Mouse (Mus musculus): ENCODE measurements around the gene Lmbr1. TPM values are rescaled to one million over a fixed set of nuclear protein-coding genes. Genes with fewer than 3 reads are reported as not detected.

Lmbr1 gene
- polyA plus RNA-seq, 1 experiment from 2014 or later: 12.2 TPM

- no peak for DNase-seq (ENCODE audit: low spot score)
Observed at GRCm38 (mm10) chr5:29335836-29336235, 42.4 kb downstream of the Lmbr1 start.

GRCm38 (mm10) chr5:29322503-29322902, 55.7 kb downstream of the Lmbr1 start:
- Histone ChIP-seq H3K4me1 (replicated peaks; ENCODE audit: control insufficient read depth, insufficient read depth) (no peaks in the 10 kb centered on the region), H3K4me3 (ENCODE audit: low read depth, low read length) (no peak overlapping the region), H3K4me2 (replicated peaks; ENCODE audit: low read depth) (no peak overlapping the region), H3K36me3 (ENCODE audit: control insufficient read depth, insufficient read depth, low read length) (no peaks in the 10 kb centered on the region), H3K9ac (ENCODE audit: low read length) (no peak overlapping the region), H3K9me3 (ENCODE audit: control insufficient read depth, low read length) (no peaks in the 10 kb centered on the region), H3K27me3 (ENCODE audit: control insufficient read depth, insufficient read depth, low read length) (no peaks in the 10 kb centered on the region), H3K27ac (replicated peaks) (no peak overlapping the region)
- ATAC-seq (ENCODE audit: low FRiP score, low TSS enrichment) (no peak), DNase-seq (ENCODE audit: low spot score) (no peak)
- 93% methylated on average over 2 of the region's 2 CpGs for WGBS
- TF ChIP-seq EP300 (optimal IDR thresholded peaks at IDR 0.05) (no peak), CTCF (IDR thresholded peaks at IDR 0.05; ENCODE audit: low read depth) (no peak)

More at GRCm38 (mm10) chr5:29335836-29336235, 42.4 kb downstream of the Lmbr1 start:
- no peak for ATAC-seq (ENCODE audit: low FRiP score, low TSS enrichment)
- Histone ChIP-seq H3K27me3 (ENCODE audit: control insufficient read depth, insufficient read depth, low read length) (no peaks in the 10 kb centered on the region), H3K36me3 (ENCODE audit: control insufficient read depth, insufficient read depth, low read length) (no peaks in the 10 kb centered on the region), H3K4me2 (replicated peaks; ENCODE audit: low read depth) (no peak overlapping the region), H3K4me1 (replicated peaks; ENCODE audit: control insufficient read depth, insufficient read depth) (no peaks in the 10 kb centered on the region), H3K27ac (replicated peaks) (no peak overlapping the region), H3K9me3 (ENCODE audit: control insufficient read depth, low read length) (no peaks in the 10 kb centered on the region), H3K9ac (ENCODE audit: low read length) (no peak overlapping the region), H3K4me3 (ENCODE audit: low read depth, low read length) (no peak overlapping the region)
- TF ChIP-seq CTCF (IDR thresholded peaks at IDR 0.05; ENCODE audit: low read depth): peak; percentile 77
- no peak for TF ChIP-seq EP300 (optimal IDR thresholded peaks at IDR 0.05)
- WGBS: 50% methylated on average over 5 of the region's 5 CpGs

GRCm38 (mm10) chr5:29309191-29309590, 69.0 kb downstream of the Lmbr1 start:
- H3K27ac ChIP-seq (replicated peaks): no peak overlapping the region
- no peaks in the 10 kb centered on the region for H3K4me1 ChIP-seq (replicated peaks; ENCODE audit: control insufficient read depth, insufficient read depth)
- TF ChIP-seq EP300 (optimal IDR thresholded peaks at IDR 0.05) (no peak), CTCF (IDR thresholded peaks at IDR 0.05; ENCODE audit: low read depth) (no peak)
- no peaks in the 10 kb centered on the region for H3K36me3 ChIP-seq (ENCODE audit: control insufficient read depth, insufficient read depth, low read length)
- ATAC-seq (ENCODE audit: low FRiP score, low TSS enrichment) (peak; percentile 81), DNase-seq (ENCODE audit: low spot score) (no peak)
- H3K9ac ChIP-seq (ENCODE audit: low read length): no peak overlapping the region
- 54% methylated on average over 3 of the region's 3 CpGs for WGBS
- H3K9me3 ChIP-seq (ENCODE audit: control insufficient read depth, low read length): no peaks in the 10 kb centered on the region
- no peaks in the 10 kb centered on the region for H3K27me3 ChIP-seq (ENCODE audit: control insufficient read depth, insufficient read depth, low read length)
- H3K4me3 ChIP-seq (ENCODE audit: low read depth, low read length): no peak overlapping the region
- no peak overlapping the region for H3K4me2 ChIP-seq (replicated peaks; ENCODE audit: low read depth)

DNA sequence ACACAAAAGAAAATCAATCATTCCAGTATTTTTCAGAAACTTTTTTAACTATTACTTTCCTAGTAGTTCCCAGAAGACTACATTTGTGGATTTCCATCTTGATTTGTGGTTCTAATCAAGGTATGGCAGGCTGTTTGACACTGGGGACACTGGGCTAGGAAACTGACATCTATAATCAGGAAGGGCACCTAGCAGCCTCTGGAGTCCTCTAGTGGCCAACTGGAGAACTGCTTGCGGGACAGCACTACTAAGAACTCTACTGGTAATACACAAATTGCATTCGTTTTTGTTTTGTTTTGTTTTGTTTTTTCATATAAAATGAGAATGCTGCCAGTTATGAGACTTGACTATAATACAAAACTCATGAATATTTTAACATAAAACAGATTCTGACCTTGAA, 85.0 kb downstream of the Lmbr1 start:
- 16% methylated on average over 2 of the region's 2 CpGs for WGBS

DNA sequence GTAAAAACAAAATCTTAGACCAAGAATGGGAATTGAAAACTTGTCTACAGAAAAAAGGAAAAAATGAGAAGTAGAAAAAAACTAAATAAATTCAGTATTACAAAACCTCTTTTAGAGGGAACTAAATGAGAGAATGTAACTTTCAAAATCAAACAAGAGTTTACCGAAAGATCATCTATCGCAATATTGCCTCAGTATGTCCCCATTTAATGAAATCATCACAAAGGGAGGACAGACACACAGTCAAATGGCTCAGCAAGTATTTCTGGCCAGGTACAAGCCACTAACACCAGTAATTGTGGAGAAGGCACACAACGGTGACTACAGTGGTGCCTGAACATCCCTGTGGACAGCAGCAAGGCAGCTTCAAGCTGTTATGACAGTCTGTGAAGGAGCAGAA, 88.1 kb downstream of the Lmbr1 start:
- Histone ChIP-seq H3K27ac (replicated peaks) (no peak overlapping the region), H3K4me3 (ENCODE audit: low read depth, low read length) (no peak overlapping the region), H3K4me2 (replicated peaks; ENCODE audit: low read depth) (no peak overlapping the region), H3K9ac (ENCODE audit: low read length) (no peak overlapping the region), H3K9me3 (ENCODE audit: control insufficient read depth, low read length) (no peaks in the 10 kb centered on the region), H3K36me3 (ENCODE audit: control insufficient read depth, insufficient read depth, low read length) (no peaks in the 10 kb centered on the region), H3K27me3 (ENCODE audit: control insufficient read depth, insufficient read depth, low read length) (no peaks in the 10 kb centered on the region), H3K4me1 (replicated peaks; ENCODE audit: control insufficient read depth, insufficient read depth) (no peaks in the 10 kb centered on the region)
- TF ChIP-seq CTCF (IDR thresholded peaks at IDR 0.05; ENCODE audit: low read depth): no peak
- no peak for TF ChIP-seq EP300 (optimal IDR thresholded peaks at IDR 0.05)
- DNase-seq (ENCODE audit: low spot score): no peak
- no peak for ATAC-seq (ENCODE audit: low FRiP score, low TSS enrichment)
- WGBS: 85% methylated on average over 3 of the region's 3 CpGs

More for the DNA sequence above, 85.0 kb downstream of the Lmbr1 start:
- TF ChIP-seq CTCF (IDR thresholded peaks at IDR 0.05; ENCODE audit: low read depth) (peak; percentile 95), EP300 (optimal IDR thresholded peaks at IDR 0.05) (no peak)
- Histone ChIP-seq H3K4me2 (replicated peaks; ENCODE audit: low read depth) (no peak overlapping the region), H3K36me3 (ENCODE audit: control insufficient read depth, insufficient read depth, low read length) (no peaks in the 10 kb centered on the region), H3K9ac (ENCODE audit: low read length) (no peak overlapping the region), H3K4me1 (replicated peaks; ENCODE audit: control insufficient read depth, insufficient read depth) (no peaks in the 10 kb centered on the region), H3K27me3 (ENCODE audit: control insufficient read depth, insufficient read depth, low read length) (no peaks in the 10 kb centered on the region), H3K9me3 (ENCODE audit: control insufficient read depth, low read length) (no peaks in the 10 kb centered on the region), H3K27ac (replicated peaks) (no peak overlapping the region), H3K4me3 (ENCODE audit: low read depth, low read length) (no peak overlapping the region)
- DNase-seq (ENCODE audit: low spot score): peak; percentile 69
- no peak for ATAC-seq (ENCODE audit: low FRiP score, low TSS enrichment)

DNA sequence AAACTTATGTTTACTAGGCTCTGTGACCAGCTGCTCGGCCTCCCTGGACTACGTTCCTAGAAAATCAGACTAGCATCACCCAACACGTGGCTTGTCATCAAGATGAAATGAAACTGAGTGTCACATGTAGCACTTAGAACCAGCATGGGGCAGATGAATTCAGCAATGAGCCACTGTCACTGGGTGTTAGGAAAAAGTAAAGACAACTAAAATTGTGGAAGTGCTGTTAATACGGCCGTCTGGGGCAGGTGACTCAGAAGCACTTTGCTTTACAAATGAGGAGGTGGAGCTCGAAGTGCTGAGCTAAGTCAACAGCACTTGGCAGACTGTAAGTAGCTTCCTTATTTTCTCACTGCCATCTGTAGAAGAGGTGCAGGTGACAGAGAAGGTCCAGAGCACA, 88.5 kb downstream of the Lmbr1 start:
- Histone ChIP-seq H3K9ac (ENCODE audit: low read length) (no peak overlapping the region), H3K4me1 (replicated peaks; ENCODE audit: control insufficient read depth, insufficient read depth) (no peaks in the 10 kb centered on the region), H3K4me2 (replicated peaks; ENCODE audit: low read depth) (no peak overlapping the region), H3K27me3 (ENCODE audit: control insufficient read depth, insufficient read depth, low read length) (no peaks in the 10 kb centered on the region), H3K27ac (replicated peaks) (no peak overlapping the region), H3K4me3 (ENCODE audit: low read depth, low read length) (no peak overlapping the region), H3K9me3 (ENCODE audit: control insufficient read depth, low read length) (no peaks in the 10 kb centered on the region), H3K36me3 (ENCODE audit: control insufficient read depth, insufficient read depth, low read length) (no peaks in the 10 kb centered on the region)
- 58% methylated on average over 6 of the region's 6 CpGs for WGBS
- peak; percentile 63; the same call in 1 of the 2 replicates for ATAC-seq (ENCODE audit: low FRiP score, low TSS enrichment)
- DNase-seq (ENCODE audit: low spot score): peak; percentile 18
- TF ChIP-seq CTCF (IDR thresholded peaks at IDR 0.05; ENCODE audit: low read depth): no peak
- TF ChIP-seq EP300 (optimal IDR thresholded peaks at IDR 0.05): no peak

Data from stomach, postnatal 0 days (tissue).